Mouse (Mus musculus): ENCODE data around the gene Plcb4. TPM values are rescaled to one million over a fixed set of nuclear protein-coding genes. Genes with fewer than 3 reads are reported as not detected.

The Plcb4 gene
- polyA plus RNA-seq, 1 experiment from 2014 or later = 11.0 TPM

DNA sequence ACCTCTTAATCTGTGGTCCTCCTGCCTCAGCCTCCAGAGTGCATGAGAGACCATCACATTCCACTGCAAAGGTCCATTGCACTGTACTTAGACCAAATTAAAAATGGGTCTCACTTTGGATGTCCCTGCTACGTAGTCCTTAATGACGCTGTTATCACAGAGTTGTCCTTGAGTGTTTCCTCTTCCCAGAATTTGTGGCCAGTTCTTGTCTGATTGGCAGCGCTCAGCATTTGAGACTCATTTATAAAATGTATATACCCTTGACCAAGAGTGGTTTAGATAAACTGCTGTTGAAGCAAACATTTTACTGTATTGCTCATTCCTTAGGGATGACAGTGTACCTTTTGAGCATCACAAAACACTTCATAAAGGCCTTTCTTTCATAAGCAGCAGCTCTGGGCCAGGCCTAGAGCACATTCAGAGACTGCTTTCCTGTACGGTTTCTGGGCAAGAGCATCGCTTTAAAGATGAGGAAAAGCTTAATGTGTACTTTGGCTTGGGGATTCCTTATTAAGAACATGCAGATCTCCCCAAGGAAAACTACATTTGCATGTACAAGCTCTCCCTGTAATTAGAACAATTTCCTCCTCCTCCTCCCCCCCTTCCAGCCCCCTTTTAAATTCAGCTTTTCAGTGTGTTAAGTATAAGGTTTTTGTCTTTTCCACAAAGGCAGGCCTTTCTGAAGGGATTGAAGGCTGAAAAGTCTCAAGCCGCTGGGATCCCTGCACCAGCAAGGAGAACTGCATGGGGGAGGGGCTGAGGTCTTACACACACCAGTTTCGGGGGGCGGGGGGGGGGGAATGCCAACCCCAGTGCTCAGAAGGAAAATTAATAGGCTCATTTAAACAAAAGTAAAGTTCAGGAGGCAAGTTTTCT lies 52.5 kb downstream of the Plcb4 start:
- Histone ChIP-seq H3K4me2 (ENCODE audit: low read depth, low read length) (0 out of 2 replicates have a peak overlapping the region, but pooled peaks have one; percentile 17), H3K9me3 (replicated peaks; ENCODE audit: control insufficient read depth, low read length) (no peaks in the 10 kb centered on the region), H3K27ac (replicated peaks; ENCODE audit: low read depth, low read length) (no peak overlapping the region), H3K27me3 (ENCODE audit: control insufficient read depth, insufficient read depth, low read length) (no peaks in the 10 kb centered on the region), H3K4me1 (ENCODE audit: control insufficient read depth, insufficient read depth, low read length) (no peaks in the 10 kb centered on the region), H3K9ac (replicated peaks; ENCODE audit: low read length) (no peak overlapping the region; the same call in 1 of the 2 replicates), H3K4me3 (ENCODE audit: low read depth, low read length) (no peak overlapping the region), H3K36me3 (replicated peaks; ENCODE audit: control insufficient read depth, insufficient read depth, low read depth, low read length) (no peaks in the 10 kb centered on the region)
- 32% methylated on average over 8 of the region's 8 CpGs for whole genome bisulfite sequencing
- peak; percentile 76 for DNase-seq (ENCODE audit: low spot score)
- ATAC-seq (replicated peaks; ENCODE audit: insufficient number of reproducible peaks, low FRiP score, low TSS enrichment, low read depth) = peak; percentile 69

DNA sequence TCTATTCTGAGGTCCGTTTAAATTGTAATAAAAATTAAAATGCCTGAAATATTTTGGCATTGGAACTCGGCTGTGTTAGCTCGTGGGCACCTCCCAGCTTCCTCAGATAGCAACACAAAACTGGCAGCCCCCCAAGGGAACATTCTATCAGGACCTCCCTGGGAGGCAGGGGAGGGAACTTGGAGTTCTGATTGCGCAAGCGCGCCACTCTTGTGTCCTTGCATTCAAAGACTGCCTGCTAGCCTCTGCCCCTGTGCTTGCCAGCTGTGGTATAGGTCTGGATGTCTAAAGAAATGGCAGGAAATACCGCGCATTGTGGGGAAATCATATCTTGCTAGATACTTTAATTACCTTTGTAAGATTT lies 53.1 kb downstream of the Plcb4 start:
- DNase-seq (ENCODE audit: low spot score) (peak; percentile 79), ATAC-seq (replicated peaks; ENCODE audit: insufficient number of reproducible peaks, low FRiP score, low TSS enrichment, low read depth) (peak; percentile 70; the same call in 1 of the 2 replicates)
- H3K4me1 ChIP-seq (ENCODE audit: control insufficient read depth, insufficient read depth, low read length) = no peaks in the 10 kb centered on the region
- no peak overlapping the region for H3K27ac ChIP-seq (replicated peaks; ENCODE audit: low read depth, low read length)
- no peaks in the 10 kb centered on the region for H3K9me3 ChIP-seq (replicated peaks; ENCODE audit: control insufficient read depth, low read length)
- 9% methylated on average over 8 of the region's 8 CpGs for WGBS
- H3K9ac ChIP-seq (replicated peaks; ENCODE audit: low read length) = no peak overlapping the region; the same call in 1 of the 2 replicates
- H3K27me3 ChIP-seq (ENCODE audit: control insufficient read depth, insufficient read depth, low read length) = no peaks in the 10 kb centered on the region
- H3K4me3 ChIP-seq (ENCODE audit: low read depth, low read length) = no peak overlapping the region
- 0 out of 2 replicates have a peak overlapping the region, but pooled peaks have one; percentile 17 for H3K4me2 ChIP-seq (ENCODE audit: low read depth, low read length)
- H3K36me3 ChIP-seq (replicated peaks; ENCODE audit: control insufficient read depth, insufficient read depth, low read depth, low read length) = no peaks in the 10 kb centered on the region

DNA sequence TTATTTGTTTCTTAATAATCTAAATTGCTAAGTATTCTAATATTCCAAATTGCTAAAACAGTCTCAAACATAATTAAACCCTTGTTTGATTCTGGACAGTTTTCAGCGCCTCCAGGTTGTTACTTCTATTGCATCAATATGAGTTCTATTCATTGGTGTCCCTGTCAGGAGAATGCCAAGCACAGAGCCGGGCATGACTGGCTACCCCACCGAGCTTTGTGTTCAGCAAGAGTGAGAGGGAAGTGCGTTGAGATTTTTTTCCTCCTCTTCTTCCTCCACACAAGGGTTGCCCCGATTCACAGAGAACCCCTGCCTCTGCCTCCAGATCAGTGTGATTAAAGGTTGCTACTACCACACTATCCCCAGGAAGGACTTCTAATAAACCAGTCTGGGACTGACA lies 53.5 kb downstream of the Plcb4 start:
- ATAC-seq (replicated peaks; ENCODE audit: insufficient number of reproducible peaks, low FRiP score, low TSS enrichment, low read depth) (no peak), DNase-seq (ENCODE audit: low spot score) (peak; percentile 17)
- WGBS = 35% methylated on average over 5 of the region's 5 CpGs
- peaks cover 2% of the 10 kb centered on the region; the same call in 1 of the 2 replicates for H3K4me1 ChIP-seq (ENCODE audit: control insufficient read depth, insufficient read depth, low read length)
- no peak overlapping the region for H3K4me3 ChIP-seq (ENCODE audit: low read depth, low read length)
- H3K27ac ChIP-seq (replicated peaks; ENCODE audit: low read depth, low read length) = no peak overlapping the region
- no peaks in the 10 kb centered on the region for H3K27me3 ChIP-seq (ENCODE audit: control insufficient read depth, insufficient read depth, low read length)
- H3K9ac ChIP-seq (replicated peaks; ENCODE audit: low read length) = no peak overlapping the region
- no peaks in the 10 kb centered on the region for H3K9me3 ChIP-seq (replicated peaks; ENCODE audit: control insufficient read depth, low read length)
- H3K36me3 ChIP-seq (replicated peaks; ENCODE audit: control insufficient read depth, insufficient read depth, low read depth, low read length) = no peaks in the 10 kb centered on the region
- no peak overlapping the region for H3K4me2 ChIP-seq (ENCODE audit: low read depth, low read length)

DNA sequence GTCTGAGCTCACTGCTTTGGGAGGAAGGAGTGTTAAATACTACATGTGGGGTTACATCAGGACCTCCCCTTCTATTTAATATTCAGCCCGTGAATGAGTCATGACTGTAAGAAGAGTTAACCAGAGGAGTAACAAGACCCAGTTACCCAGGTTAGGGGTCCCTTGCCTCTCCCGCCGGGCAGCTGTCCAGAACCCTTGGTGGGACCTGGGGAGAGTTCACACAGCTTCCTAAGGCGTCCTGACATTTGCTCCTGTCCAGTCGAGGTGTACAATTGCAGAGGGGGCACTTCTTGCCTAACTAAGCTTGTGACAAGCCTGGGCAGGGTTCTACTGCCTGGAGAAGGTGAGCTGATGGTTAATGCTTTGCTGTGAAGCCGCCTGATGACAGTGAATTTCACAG lies 54.1 kb downstream of the Plcb4 start:
- Histone ChIP-seq H3K4me1 (ENCODE audit: control insufficient read depth, insufficient read depth, low read length) (peaks cover 6% of the 10 kb centered on the region; the same call in 1 of the 2 replicates), H3K36me3 (replicated peaks; ENCODE audit: control insufficient read depth, insufficient read depth, low read depth, low read length) (no peaks in the 10 kb centered on the region), H3K27ac (replicated peaks; ENCODE audit: low read depth, low read length) (no peak overlapping the region), H3K9ac (replicated peaks; ENCODE audit: low read length) (no peak overlapping the region), H3K4me3 (ENCODE audit: low read depth, low read length) (no peak overlapping the region), H3K27me3 (ENCODE audit: control insufficient read depth, insufficient read depth, low read length) (no peaks in the 10 kb centered on the region), H3K9me3 (replicated peaks; ENCODE audit: control insufficient read depth, low read length) (no peaks in the 10 kb centered on the region), H3K4me2 (ENCODE audit: low read depth, low read length) (no peak overlapping the region)
- whole genome bisulfite sequencing = 54% methylated on average over 6 of the region's 6 CpGs
- DNase-seq (ENCODE audit: low spot score) (no peak), ATAC-seq (replicated peaks; ENCODE audit: insufficient number of reproducible peaks, low FRiP score, low TSS enrichment, low read depth) (no peak)

DNA sequence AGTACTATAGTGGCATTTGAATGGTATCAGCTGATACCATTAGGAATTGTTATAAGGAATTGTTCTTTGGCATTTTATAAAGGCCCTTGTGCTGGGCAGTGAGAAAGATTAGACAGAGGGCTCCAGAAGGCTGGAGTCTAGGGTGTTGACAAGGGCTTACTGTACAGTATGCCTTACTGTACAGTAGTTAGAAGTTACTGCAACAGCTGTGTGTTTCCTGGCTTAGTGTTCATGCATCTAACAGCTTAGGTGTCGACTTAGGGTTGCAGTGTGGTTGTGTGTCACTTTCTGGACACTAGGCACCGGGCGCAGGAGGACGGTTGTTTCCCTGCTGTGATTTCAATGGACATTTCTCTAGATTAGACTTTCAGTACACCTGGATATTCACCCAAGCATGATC lies 57.4 kb downstream of the Plcb4 start:
- Histone ChIP-seq H3K4me2 (ENCODE audit: low read depth, low read length) (no peak overlapping the region), H3K36me3 (replicated peaks; ENCODE audit: control insufficient read depth, insufficient read depth, low read depth, low read length) (no peaks in the 10 kb centered on the region), H3K27ac (replicated peaks; ENCODE audit: low read depth, low read length) (no peak overlapping the region), H3K4me1 (ENCODE audit: control insufficient read depth, insufficient read depth, low read length) (peaks cover 6% of the 10 kb centered on the region; the same call in 1 of the 2 replicates), H3K27me3 (ENCODE audit: control insufficient read depth, insufficient read depth, low read length) (no peaks in the 10 kb centered on the region), H3K9ac (replicated peaks; ENCODE audit: low read length) (no peak overlapping the region), H3K4me3 (ENCODE audit: low read depth, low read length) (no peak overlapping the region), H3K9me3 (replicated peaks; ENCODE audit: control insufficient read depth, low read length) (no peaks in the 10 kb centered on the region)
- DNase-seq (ENCODE audit: low spot score) (no peak), ATAC-seq (replicated peaks; ENCODE audit: insufficient number of reproducible peaks, low FRiP score, low TSS enrichment, low read depth) (no peak)
- 85% methylated on average over 4 of the region's 4 CpGs for WGBS

DNA sequence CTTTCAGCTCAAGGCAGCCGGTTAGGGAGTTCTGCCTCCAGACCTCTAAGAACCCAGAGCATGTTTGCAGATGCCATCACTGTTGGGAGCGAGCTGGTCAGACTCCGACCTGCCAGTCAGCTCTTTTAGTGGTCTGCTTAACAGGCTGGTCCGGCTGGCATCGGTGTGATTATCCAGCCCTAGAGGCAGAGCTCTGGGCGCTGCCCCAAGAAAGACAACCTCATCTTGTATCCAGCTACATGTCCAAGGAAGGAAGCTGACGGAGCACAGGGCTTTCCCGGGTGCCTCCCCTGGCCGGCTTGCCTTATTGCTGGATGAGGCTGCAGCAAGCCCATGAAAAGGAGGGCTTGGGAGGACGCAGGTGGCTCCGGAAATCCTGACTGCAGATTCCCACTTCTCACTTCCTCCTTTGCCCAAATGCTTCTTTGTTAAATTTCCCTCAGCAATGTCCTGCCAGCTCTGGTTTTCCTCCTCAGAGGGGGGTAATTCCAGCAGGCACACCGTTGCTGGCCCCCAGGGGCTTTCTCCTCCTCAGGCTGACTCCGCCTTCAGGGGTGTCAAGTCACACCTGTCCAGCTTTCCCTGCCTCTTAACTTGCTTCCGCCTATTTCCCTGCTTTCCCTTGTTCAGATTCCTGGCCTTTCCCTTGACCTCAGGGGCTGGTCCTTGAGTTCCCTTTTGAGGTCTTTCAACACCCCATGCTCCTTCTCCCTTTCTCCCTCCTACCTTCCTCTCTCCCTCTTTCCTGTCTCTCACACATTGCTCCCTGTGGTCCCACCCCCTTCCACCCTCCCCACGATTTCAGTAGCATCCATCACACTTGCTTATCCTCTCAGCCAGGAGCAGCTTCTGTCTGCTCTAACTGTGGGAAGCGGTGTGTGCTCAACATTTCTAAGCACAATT lies 58.7 kb downstream of the Plcb4 start:
- H3K9me3 ChIP-seq (replicated peaks; ENCODE audit: control insufficient read depth, low read length) = no peaks in the 10 kb centered on the region
- no peak overlapping the region for H3K4me2 ChIP-seq (ENCODE audit: low read depth, low read length)
- 19% methylated on average over 16 of the region's 16 CpGs for WGBS
- no peaks in the 10 kb centered on the region for H3K27me3 ChIP-seq (ENCODE audit: control insufficient read depth, insufficient read depth, low read length)
- no peak overlapping the region for H3K27ac ChIP-seq (replicated peaks; ENCODE audit: low read depth, low read length)
- H3K36me3 ChIP-seq (replicated peaks; ENCODE audit: control insufficient read depth, insufficient read depth, low read depth, low read length) = no peaks in the 10 kb centered on the region
- ATAC-seq (replicated peaks; ENCODE audit: insufficient number of reproducible peaks, low FRiP score, low TSS enrichment, low read depth) (no peak), DNase-seq (ENCODE audit: low spot score) (peak; percentile 15)
- no peak overlapping the region for H3K9ac ChIP-seq (replicated peaks; ENCODE audit: low read length)
- H3K4me1 ChIP-seq (ENCODE audit: control insufficient read depth, insufficient read depth, low read length) = peaks cover 6% of the 10 kb centered on the region; the same call in 1 of the 2 replicates
- H3K4me3 ChIP-seq (ENCODE audit: low read depth, low read length) = no peak overlapping the region

DNA sequence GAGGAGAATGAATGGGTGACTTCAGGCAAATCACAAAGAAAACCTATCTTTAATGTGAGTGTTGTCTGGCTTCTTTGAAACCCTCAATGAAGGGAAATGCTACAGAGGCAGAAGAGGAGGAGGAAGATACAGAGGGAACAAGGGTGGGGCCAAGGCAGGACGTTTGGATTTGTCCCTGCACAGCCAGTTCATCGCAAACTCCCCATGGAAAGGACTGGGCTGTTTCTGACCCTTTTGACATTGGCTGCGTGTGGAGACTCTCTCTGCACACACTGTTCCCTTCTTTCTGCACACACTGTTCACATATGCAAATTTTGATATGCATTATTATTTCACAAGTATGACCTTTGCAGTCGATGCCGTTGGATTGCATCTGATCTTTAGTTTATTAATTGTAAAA lies 63.3 kb downstream of the Plcb4 start:
- Histone ChIP-seq H3K4me1 (ENCODE audit: control insufficient read depth, insufficient read depth, low read length) (peaks cover 6% of the 10 kb centered on the region; the same call in 1 of the 2 replicates), H3K4me2 (ENCODE audit: low read depth, low read length) (no peak overlapping the region), H3K27ac (replicated peaks; ENCODE audit: low read depth, low read length) (no peak overlapping the region), H3K36me3 (replicated peaks; ENCODE audit: control insufficient read depth, insufficient read depth, low read depth, low read length) (no peaks in the 10 kb centered on the region), H3K9me3 (replicated peaks; ENCODE audit: control insufficient read depth, low read length) (no peaks in the 10 kb centered on the region), H3K27me3 (ENCODE audit: control insufficient read depth, insufficient read depth, low read length) (no peaks in the 10 kb centered on the region), H3K9ac (replicated peaks; ENCODE audit: low read length) (no peak overlapping the region), H3K4me3 (ENCODE audit: low read depth, low read length) (no peak overlapping the region)
- ATAC-seq (replicated peaks; ENCODE audit: insufficient number of reproducible peaks, low FRiP score, low TSS enrichment, low read depth) (no peak), DNase-seq (ENCODE audit: low spot score) (no peak)
- 60% methylated on average over 5 of the region's 5 CpGs for whole genome bisulfite sequencing

All from embryonic facial prominence, embryonic 11.5 days (tissue).